Mouse (Mus musculus) megakaryocyte, embryonic 14.5 days (primary cell): Measurements from ENCODE around the gene Nr3c2. TPM values are rescaled to one million over a fixed set of nuclear protein-coding genes. Genes with fewer than 3 reads are reported as not detected.

Experiments
- H3K27me3 ChIP-seq: replicated peaks from 2 replicates; pipeline ENCODE3; 2012; ENCODE audit warnings: inconsistent platforms
- H3K36me3 ChIP-seq: replicated peaks from 2 replicates; pipeline ENCODE3; 2012; ENCODE audit warnings: low read length, inconsistent platforms, mixed read lengths
- H3K4me1 ChIP-seq: 2 replicates; pipeline ENCODE4 v1.6.1; 2012; ENCODE audit warnings: inconsistent platforms
- H3K4me3 ChIP-seq: replicated peaks from 2 replicates; pipeline ENCODE3; 2012; ENCODE audit warnings: moderate library complexity, mild to moderate bottlenecking, inconsistent platforms
- H3K9me3 ChIP-seq: 2 replicates; pipeline ENCODE4 v1.6.1; 2012; ENCODE audit warnings: inconsistent platforms
- FLI1 ChIP-seq: IDR thresholded peaks from 2 replicates; pipeline ENCODE4 v1.6.1; 2012; ENCODE audit warnings: low read length, inconsistent platforms, mixed read lengths
- GATA1 ChIP-seq: IDR thresholded peaks from 3 replicates; pipeline ENCODE4 v1.6.1; 2012; ENCODE audit warnings: mixed read lengths, low read length, inconsistent platforms, borderline replicate concordance
- polyA plus RNA-seq: library from polyadenylated mRNA; stranded (reverse); fragments of >175 nt; gene quantifications from 2 replicates; pipeline ENCODE4 v1.2.3, GENCODE M21; 2012; ENCODE audit warnings: low replicate concordance; ENCODE audit not compliant: insufficient read depth

The Nr3c2 gene
- polyA plus RNA-seq, 1 experiment, result not detected

- TF ChIP-seq GATA1, result no peak
- no peak for TF ChIP-seq FLI1
- Histone ChIP-seq H3K36me3 (peaks cover 99% of the 10 kb centered on the region), H3K9me3 (no peaks in the 10 kb centered on the region; the same call in 1 of the 2 replicates), H3K4me3 (no peak overlapping the region), H3K4me1 (peaks cover 5% of the 10 kb centered on the region), H3K27me3 (no peaks in the 10 kb centered on the region)
Observed at GRCm38 (mm10) chr8:77262216-77263009, 363.2 kb downstream of the Nr3c2 start.

DNA sequence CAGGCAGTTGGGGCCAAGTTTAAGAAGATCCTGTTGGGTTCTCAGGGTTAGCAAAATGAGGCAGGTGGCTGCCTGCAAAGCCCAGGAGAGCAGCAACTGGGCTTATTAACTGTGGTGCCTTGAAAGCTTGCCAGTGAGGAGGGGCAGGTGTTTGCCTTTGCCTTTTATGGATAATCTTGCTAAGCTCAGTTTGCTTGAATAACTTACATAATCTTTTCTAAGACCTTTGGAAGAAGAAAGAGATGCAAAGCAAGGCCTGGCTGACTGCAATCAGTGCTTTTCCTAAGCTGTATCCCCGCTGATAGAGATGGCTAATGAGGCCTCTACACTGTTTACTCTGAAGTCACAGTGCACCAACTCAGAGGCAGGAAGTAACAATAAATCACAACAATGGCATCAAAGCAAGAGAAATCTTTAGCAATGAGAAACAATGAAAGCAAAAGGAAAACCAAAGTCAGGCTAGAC, 368.7 kb downstream of the Nr3c2 start:
- Histone ChIP-seq H3K27me3 (no peaks in the 10 kb centered on the region), H3K9me3 (peaks cover 33% of the 10 kb centered on the region), H3K36me3 (peaks cover 100% of the 10 kb centered on the region), H3K4me1 (no peaks in the 10 kb centered on the region; the same call in 1 of the 2 replicates), H3K4me3 (no peak overlapping the region)
- TF ChIP-seq GATA1, result no peak
- no peak for TF ChIP-seq FLI1

GRCm38 (mm10) chr8:77272136-77272535, 372.9 kb downstream of the Nr3c2 start:
- TF ChIP-seq GATA1, result no peak
- no peak for TF ChIP-seq FLI1
- Histone ChIP-seq H3K27me3 (no peaks in the 10 kb centered on the region), H3K36me3 (peaks cover 96% of the 10 kb centered on the region), H3K4me3 (no peak overlapping the region), H3K4me1 (0 out of 2 replicates have a peak, but pooled peaks cover 3% of the 10 kb centered on the region), H3K9me3 (peaks cover 33% of the 10 kb centered on the region)

GRCm38 (mm10) chr8:77275571-77275970, 376.3 kb downstream of the Nr3c2 start:
- Histone ChIP-seq H3K36me3 (peaks cover 96% of the 10 kb centered on the region), H3K27me3 (no peaks in the 10 kb centered on the region), H3K9me3 (peaks cover 17% of the 10 kb centered on the region), H3K4me3 (no peak overlapping the region), H3K4me1 (0 out of 2 replicates have a peak, but pooled peaks cover 3% of the 10 kb centered on the region)
- TF ChIP-seq FLI1 (no peak), GATA1 (no peak)

- TF ChIP-seq GATA1 (no peak), FLI1 (no peak)
- Histone ChIP-seq H3K27me3 (no peaks in the 10 kb centered on the region), H3K4me3 (no peak overlapping the region), H3K4me1 (0 out of 2 replicates have a peak, but pooled peaks cover 3% of the 10 kb centered on the region), H3K36me3 (peaks cover 96% of the 10 kb centered on the region), H3K9me3 (peaks cover 8% of the 10 kb centered on the region)
Observed at GRCm38 (mm10) chr8:77276827-77277226, 377.6 kb downstream of the Nr3c2 start.

DNA sequence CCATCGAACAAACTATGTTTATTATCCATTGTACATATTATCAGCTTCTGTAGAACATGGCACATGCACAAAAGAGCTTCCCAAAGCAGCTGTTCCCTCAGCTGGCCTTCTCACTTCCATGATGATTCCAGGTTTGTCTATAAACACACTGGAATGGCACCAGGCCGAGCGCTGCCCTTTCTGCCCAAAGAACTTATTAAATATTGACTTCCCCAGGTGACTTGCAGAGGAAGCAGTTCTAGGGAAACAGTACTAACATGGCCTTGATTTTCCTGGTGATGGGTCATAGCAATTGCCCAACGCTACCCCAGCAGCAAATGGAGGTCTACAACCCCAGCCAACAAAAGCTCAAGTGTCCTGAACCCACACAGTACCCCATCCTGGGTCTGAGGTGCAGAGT, 379.0 kb downstream of the Nr3c2 start:
- peaks cover 12% of the 10 kb centered on the region; the same call in 1 of the 2 replicates for H3K9me3 ChIP-seq
- H3K4me1 ChIP-seq, result peaks cover 12% of the 10 kb centered on the region
- no peaks in the 10 kb centered on the region for H3K27me3 ChIP-seq
- no peak for TF ChIP-seq GATA1
- no peak for TF ChIP-seq FLI1
- no peak overlapping the region for H3K4me3 ChIP-seq
- H3K36me3 ChIP-seq, result peaks cover 95% of the 10 kb centered on the region

DNA sequence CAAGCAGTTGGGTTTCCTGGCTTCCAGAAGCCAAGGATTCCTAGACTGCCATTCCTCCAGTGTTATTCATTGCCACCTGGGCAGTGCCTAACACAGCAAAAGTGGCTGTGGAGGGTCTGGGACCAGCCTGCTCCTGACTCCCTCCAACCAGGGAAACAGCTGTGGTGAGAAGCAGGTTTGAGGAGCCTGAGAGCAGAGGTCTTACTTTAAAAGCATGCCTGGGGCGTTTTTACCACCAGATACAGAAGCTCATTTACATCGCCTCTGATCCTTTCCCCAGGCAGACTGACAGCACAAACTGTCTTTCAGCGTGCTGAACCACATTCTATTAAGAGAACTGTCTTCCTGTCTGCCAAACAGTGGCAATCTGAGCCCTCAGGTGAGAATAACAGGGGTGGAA, 380.7 kb downstream of the Nr3c2 start:
- no peaks in the 10 kb centered on the region for H3K27me3 ChIP-seq
- H3K4me3 ChIP-seq, result no peak overlapping the region
- peaks cover 30% of the 10 kb centered on the region for H3K4me1 ChIP-seq
- TF ChIP-seq GATA1, result no peak
- no peak for TF ChIP-seq FLI1
- H3K36me3 ChIP-seq, result peaks cover 98% of the 10 kb centered on the region
- peaks cover 26% of the 10 kb centered on the region for H3K9me3 ChIP-seq

DNA sequence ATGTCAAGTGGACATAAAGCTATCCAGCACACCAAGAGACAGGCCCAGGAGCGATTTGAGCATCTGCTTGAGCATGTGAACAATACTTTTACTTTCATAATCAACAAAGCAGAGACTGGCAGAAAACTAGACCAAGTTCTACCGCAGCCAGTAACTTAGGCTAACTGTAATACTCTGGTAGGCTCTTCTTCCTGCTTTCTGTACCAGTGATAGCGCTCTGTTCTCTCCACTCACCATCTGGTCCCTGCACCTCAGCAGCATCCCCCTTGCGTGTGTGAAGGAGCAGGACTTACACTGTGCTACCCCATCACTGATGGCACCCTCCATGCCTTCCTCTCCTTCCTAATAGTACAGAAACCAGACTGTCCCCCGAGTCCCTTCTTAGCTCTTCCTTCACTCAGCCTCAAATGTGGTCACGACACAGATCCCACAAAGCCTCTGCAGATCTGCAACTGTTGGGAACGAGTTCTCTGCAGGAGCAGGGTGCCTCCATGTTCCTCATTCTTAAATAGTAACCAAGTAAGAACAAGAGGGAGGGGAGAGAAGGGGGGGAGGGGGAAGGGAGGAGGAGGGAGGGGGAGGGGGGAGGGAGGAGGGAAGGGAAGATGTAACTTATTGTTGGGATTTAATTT, 383.5 kb downstream of the Nr3c2 start:
- Histone ChIP-seq H3K36me3 (peaks cover 96% of the 10 kb centered on the region), H3K9me3 (peaks cover 43% of the 10 kb centered on the region), H3K4me3 (peak overlapping the region; percentile 78), H3K27me3 (no peaks in the 10 kb centered on the region), H3K4me1 (peaks cover 28% of the 10 kb centered on the region)
- TF ChIP-seq GATA1, result no peak
- TF ChIP-seq FLI1, result no peak

DNA sequence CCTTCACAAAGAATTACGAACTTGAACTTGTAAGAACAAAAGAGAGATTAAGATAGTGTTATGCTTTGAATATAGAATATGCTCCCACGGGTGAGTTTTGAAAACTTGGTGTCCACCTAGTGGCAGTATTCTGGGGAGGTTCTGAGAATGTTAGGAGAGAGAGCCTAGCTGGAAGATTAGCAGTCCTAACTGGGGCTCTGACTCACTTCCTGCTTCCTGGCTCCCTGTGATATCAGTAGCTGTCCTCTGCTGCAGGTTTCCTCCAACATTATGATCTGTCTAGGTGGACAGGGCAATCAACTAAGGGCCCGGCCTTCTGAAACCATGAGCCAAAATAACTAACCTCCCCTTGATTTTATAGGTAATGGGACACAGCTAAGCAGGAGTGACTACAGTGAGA, 385.2 kb downstream of the Nr3c2 start:
- Histone ChIP-seq H3K36me3 (peaks cover 95% of the 10 kb centered on the region), H3K4me3 (no peak overlapping the region), H3K4me1 (peaks cover 39% of the 10 kb centered on the region), H3K27me3 (no peaks in the 10 kb centered on the region), H3K9me3 (peaks cover 47% of the 10 kb centered on the region)
- TF ChIP-seq FLI1 (no peak), GATA1 (peak; percentile 5; the same call in 1 of the 3 replicates)

DNA sequence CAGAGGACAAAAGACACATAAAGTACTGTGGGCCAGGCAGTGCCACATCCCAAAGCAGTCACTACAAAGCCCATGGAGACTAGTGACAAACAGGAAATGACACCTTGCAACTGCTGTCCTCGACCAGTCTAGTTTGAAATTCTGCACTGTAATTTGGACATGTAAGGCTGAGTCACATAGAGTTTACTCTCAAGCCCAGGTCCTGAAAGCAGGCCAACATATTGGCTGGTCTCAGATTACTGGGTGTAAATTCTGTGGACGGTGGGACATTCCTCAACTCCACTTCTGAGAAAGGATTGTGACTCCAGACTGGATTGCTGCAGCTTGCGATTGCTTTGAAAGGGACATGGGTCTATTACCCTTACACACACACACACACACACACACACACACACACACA, 388.8 kb downstream of the Nr3c2 start:
- H3K4me3 ChIP-seq, result peak overlapping the region; percentile 73
- peaks cover 54% of the 10 kb centered on the region for H3K9me3 ChIP-seq
- H3K4me1 ChIP-seq, result peaks cover 48% of the 10 kb centered on the region
- H3K36me3 ChIP-seq, result peaks cover 96% of the 10 kb centered on the region
- no peaks in the 10 kb centered on the region for H3K27me3 ChIP-seq
- no peak for TF ChIP-seq FLI1
- TF ChIP-seq GATA1, result no peak
